Mouse (Mus musculus): ENCODE measurements at regions not wholly inside any gene's neighbourhood (a gene's known extent, or its start where the extent isn't known, plus 50 kb on each side); places are given as distances from the start of the nearest gene placed in this dataset.

DNA sequence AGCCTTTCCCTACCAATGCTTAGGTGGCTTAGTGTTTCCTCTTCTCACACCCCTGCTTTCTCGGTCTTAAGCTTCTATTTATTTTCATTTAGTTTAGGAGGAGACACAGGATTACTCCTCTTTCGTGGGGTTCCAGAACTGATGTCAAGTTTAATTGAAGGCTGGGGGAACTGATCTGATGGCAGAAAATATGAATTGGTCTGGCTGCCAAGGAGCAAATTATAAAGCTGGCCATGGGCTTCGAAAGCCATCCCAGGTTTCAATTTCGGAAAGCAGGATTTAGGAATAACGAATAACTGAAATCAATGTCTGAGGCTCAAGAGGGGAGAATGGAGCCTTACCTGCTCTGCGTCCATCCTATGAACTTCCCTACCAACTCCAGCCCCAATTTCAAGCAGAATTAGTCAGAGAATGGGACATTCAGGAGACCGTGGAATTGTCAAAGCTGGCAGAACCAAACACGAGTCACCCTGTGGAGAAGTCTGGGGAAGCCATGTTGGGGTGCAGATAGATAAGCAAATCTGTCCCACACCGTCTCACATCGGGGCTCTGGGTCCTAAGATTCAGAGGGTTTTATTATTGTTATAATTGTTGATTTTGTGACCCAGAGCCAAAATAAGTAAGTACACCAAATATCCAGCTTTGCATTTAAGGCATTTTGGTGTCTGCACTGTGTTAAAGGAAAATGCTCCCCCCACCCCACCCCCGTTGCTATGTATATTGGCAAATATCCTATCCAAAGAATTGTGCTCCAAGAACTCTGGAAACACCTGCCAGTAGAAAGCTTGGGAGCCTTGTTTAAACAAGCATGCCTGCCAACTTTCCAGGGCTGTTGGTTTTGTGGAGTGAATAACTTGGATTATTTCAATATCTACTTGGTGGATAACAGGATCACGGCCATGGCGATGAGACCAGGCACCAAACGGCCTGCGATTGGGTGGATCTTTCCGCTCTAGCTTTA lies 56.5 kb upstream of the Tgfbr2 start:
- DNase-seq = peak; percentile 21

DNA sequence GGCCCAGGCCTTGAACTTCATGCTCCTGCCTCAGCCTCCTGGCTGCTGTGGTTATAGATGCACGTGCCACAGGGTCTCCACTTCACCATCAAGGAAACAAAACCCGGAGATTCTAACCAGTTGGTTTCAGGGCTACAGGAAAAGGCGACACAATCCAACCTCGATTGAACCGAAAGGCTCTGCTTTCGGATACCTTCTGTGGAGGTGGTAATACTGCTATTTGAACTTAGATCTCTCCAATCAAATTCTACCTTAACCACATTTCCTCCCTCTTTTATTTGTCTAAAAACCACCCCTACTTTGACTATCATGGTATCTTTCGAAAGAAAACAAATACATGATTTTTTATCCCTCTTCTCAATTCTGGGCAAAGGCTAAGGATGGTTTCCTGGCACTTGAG lies 55.2 kb upstream of the Tgfbr2 start:
- DNase-seq = no peak

DNA sequence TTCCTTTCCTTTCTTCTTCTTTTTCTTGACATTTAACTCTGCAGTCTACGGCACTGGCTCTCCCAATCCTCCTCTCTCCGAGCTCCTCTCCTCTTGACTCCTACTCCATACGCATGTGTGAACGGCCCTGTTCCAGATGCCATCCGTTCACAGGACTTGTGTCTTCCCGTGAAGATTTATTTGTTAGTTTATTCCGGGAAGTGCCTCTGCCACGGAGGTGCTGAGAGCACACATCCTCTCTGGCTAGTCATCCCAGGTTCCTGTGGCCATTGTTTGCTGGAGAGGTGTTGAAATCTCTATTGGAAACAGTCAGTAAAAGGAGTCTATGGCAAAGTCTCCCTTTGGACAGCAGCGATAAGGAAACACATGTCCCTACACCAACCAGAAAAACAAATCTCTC lies 53.3 kb upstream of the Tgfbr2 start:
- peak; percentile 36 for DNase-seq

DNA sequence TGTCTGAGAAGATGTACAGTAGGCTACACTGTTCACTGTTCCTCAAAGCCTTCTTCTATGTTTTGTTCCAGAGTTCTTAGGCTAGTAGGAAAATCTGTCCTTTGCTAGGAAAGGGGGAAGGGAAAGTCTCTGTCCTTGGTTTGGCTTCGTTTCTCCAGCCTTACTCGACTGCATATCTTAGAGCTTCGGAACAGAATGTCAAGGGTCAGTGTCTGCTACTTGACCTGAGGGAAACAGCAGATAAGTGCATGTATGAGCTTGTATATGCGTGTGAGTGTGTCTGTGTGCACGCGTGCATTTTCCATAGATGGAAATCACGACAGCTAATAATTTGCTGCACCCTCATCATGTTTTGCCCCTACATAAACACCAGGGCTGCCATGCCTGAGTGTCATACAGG lies 52.6 kb upstream of the Tgfbr2 start:
- DNase-seq = peak; percentile 45

Data from adrenal gland, postnatal 14 days (tissue).